Mouse (Mus musculus): Measurements from ENCODE around the gene Gnb2. TPM values are rescaled to one million over a fixed set of nuclear protein-coding genes. Genes with fewer than 3 reads are reported as not detected.
A peak's percentile ranks its signal among the peaks of the same experiment; 100 is the strongest.

The Gnb2 gene
- polyA plus RNA-seq, 1 experiment from 2014 or later = 460 TPM

DNA sequence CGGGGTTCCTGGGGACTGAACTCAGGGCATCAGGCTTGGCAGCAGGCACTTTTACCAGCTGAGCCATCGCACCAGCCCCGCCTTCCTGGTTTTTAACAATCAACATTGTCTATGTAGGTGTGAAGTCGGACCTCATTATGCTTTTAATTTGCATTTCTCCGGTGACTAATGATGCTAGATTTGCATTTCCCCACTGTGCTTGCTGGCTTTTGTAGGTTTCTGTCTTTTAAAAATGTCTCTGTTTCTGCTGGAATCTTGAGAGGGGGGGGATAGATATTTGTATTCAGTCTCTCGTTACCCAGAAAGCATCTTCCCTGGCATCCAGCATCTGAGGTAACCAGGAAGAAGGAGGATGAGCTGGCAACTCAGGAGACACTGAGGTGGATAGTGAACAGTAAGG lies 28.2 kb upstream of the Gnb2 start:
- H3K9me3 ChIP-seq = no peaks in the 10 kb centered on the region
- 73% methylated on average over 6 of the region's 6 CpGs for WGBS
- peaks cover 4% of the 10 kb centered on the region; the same call in 1 of the 2 replicates for H3K27me3 ChIP-seq (ENCODE audit: insufficient read depth, poor library complexity, severe bottlenecking)
- no peak overlapping the region for H3K4me3 ChIP-seq
- peaks cover 9% of the 10 kb centered on the region for H3K4me1 ChIP-seq (replicated peaks)
- no peak overlapping the region for H3K27ac ChIP-seq
- H3K36me3 ChIP-seq = no peaks in the 10 kb centered on the region
- no peak for DNase-seq (ENCODE audit: low spot score)

DNA sequence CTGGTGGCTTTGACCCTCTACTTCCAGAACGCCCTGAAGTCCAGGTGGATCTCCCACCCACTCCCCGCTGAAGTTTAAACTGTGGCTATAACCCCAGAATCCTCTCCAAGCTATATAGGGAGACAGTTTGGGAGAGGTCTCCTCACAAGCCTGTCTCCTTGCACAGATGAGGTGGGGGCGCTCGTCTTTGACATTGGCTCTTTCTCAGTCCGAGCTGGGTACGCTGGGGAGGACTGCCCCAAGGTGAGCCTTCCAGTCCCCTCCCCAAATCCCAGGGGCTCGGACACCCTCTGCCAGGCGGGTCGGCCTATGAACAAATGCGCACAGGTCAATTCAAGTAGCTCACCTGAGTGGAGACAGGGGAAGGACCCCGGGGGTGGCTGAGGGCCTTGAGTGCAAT lies 20.6 kb upstream of the Gnb2 start:
- Histone ChIP-seq H3K4me1 (replicated peaks) (peaks cover 14% of the 10 kb centered on the region; the same call in 1 of the 2 replicates), H3K27me3 (ENCODE audit: insufficient read depth, poor library complexity, severe bottlenecking) (peaks cover 23% of the 10 kb centered on the region), H3K36me3 (no peaks in the 10 kb centered on the region), H3K27ac (peak overlapping the region; percentile 72), H3K4me3 (peak overlapping the region; percentile 49), H3K9me3 (no peaks in the 10 kb centered on the region)
- DNase-seq (ENCODE audit: low spot score) = no peak
- 42% methylated on average over 11 of the region's 11 CpGs for WGBS

DNA sequence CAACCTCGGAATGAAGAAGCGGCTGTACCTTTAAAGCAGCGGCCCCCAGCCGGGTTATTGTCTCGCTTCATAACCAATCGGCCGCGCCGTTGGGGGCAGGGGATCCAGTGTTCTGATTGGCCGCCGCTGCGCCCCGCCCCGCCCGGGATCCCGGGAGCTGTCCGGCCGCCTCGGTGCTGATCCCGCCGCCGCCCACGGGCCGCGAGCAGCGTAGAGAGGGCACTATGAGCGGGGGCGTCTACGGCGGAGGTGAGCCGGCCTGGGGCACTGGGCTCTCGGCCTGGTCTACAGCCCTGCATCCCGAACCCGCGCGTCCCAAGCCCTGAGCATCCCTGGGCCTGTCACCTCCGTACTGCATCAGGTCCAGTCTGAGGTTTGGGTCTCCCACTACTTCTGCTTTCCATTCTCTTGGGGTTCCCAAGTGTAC lies 20.1 kb upstream of the Gnb2 start, which contains the start of gene Actl6b:
Gene Actl6b, plus strand, starts transcription at position 107 of the 427 bp plus-strand sequence.
- WGBS = under 1% methylated on average over 37 of the region's 37 CpGs
- peaks cover 19% of the 10 kb centered on the region for H3K27me3 ChIP-seq (ENCODE audit: insufficient read depth, poor library complexity, severe bottlenecking)
- peak; percentile 86 for DNase-seq (ENCODE audit: low spot score)

GRCm38 (mm10) chr5:137553000-137553399 lies 19.7 kb upstream of the Gnb2 start:
- H3K27ac ChIP-seq = 0 out of 2 replicates have a peak overlapping the region, but pooled peaks have one; percentile 72
- peaks cover 19% of the 10 kb centered on the region for H3K27me3 ChIP-seq (ENCODE audit: insufficient read depth, poor library complexity, severe bottlenecking)
- WGBS = 30% methylated on average over 6 of the region's 6 CpGs
- peak overlapping the region; percentile 49 for H3K4me3 ChIP-seq
- no peaks in the 10 kb centered on the region for H3K9me3 ChIP-seq
- DNase-seq (ENCODE audit: low spot score) = no peak
- H3K36me3 ChIP-seq = no peaks in the 10 kb centered on the region
- H3K4me1 ChIP-seq (replicated peaks) = peaks cover 14% of the 10 kb centered on the region; the same call in 1 of the 2 replicates

More for the DNA sequence above, 20.1 kb upstream of the Gnb2 start, which contains the start of gene Actl6b:
- Histone ChIP-seq H3K9me3 (no peaks in the 10 kb centered on the region), H3K4me3 (peak within 1 kb of the TSS; percentile 49), H3K27ac (peak within 1 kb of the TSS; percentile 72), H3K36me3 (no peaks in the 10 kb centered on the region), H3K4me1 (replicated peaks) (peaks cover 14% of the 10 kb centered on the region; the same call in 1 of the 2 replicates)

DNA sequence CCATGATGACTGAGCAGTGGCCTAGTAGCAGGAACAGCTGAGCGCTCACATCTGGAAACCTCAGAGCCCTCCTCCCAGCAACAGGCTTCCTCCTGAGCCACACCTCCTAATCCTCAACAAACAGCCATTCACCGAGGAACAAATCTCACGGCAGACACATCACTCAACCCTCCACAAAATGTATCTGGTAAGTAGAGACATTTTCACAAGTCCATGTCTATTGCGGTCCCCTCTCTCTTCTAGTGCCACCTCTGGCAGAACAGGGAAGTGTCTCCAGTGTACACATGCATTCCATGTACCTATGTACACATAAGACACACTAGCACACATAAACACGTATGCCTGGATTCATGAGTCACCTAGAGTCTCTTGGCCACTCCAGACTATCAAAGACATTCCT lies 17.8 kb upstream of the Gnb2 start:
- Histone ChIP-seq H3K27me3 (ENCODE audit: insufficient read depth, poor library complexity, severe bottlenecking) (peaks cover 19% of the 10 kb centered on the region), H3K27ac (no peak overlapping the region), H3K4me3 (no peak overlapping the region), H3K9me3 (no peaks in the 10 kb centered on the region), H3K4me1 (replicated peaks) (peaks cover 14% of the 10 kb centered on the region; the same call in 1 of the 2 replicates), H3K36me3 (no peaks in the 10 kb centered on the region)
- no peak for DNase-seq (ENCODE audit: low spot score)
- WGBS = 73% methylated on average over 5 of the region's 5 CpGs

DNA sequence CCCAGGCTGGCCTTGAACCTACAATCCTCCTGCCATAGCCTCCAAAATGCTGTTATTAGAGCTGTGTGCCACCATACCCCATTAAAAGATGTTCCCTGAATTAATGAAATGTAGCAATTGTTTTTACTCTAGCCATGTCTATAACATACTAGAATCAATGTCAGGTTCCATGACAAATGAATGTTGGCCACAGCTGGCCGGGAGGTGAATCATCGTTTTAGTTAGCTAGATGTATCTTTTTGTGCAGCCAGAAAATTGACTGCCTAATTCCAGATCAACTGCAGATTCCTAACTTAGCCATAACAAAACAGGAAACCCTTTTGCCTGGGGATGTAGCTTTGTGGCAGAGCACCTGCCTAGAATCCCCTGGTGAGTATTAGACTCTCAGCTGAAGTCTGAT lies 16.5 kb upstream of the Gnb2 start:
- Histone ChIP-seq H3K9me3 (no peaks in the 10 kb centered on the region), H3K27ac (no peak overlapping the region), H3K36me3 (no peaks in the 10 kb centered on the region), H3K27me3 (ENCODE audit: insufficient read depth, poor library complexity, severe bottlenecking) (peaks cover 13% of the 10 kb centered on the region), H3K4me1 (replicated peaks) (peaks cover 14% of the 10 kb centered on the region; the same call in 1 of the 2 replicates), H3K4me3 (no peak overlapping the region)
- WGBS = 94% methylated on average over 2 of the region's 2 CpGs
- DNase-seq (ENCODE audit: low spot score) = no peak

DNA sequence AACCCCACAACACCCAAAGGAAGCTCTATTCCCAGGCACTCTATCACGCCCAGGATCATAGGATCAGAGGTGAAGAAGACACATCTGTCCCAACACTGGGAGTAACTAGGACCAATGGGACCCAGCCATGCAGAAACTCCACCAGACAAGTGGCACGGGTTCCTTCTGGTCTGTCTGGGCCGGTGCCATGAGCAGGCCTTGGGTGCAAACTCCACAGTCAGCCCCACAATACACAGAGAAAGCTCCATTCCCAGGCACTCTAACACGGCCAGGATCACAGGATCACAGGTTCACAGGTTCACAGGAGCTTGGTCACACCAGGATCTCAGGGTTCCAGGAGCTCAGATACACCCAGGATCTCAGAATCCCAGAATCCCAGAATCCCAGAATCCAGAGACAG lies 12.3 kb upstream of the Gnb2 start:
- H3K9me3 ChIP-seq = no peaks in the 10 kb centered on the region
- DNase-seq (ENCODE audit: low spot score) = no peak
- H3K27me3 ChIP-seq (ENCODE audit: insufficient read depth, poor library complexity, severe bottlenecking) = no peaks in the 10 kb centered on the region
- no peaks in the 10 kb centered on the region for H3K36me3 ChIP-seq
- no peaks in the 10 kb centered on the region for H3K4me1 ChIP-seq (replicated peaks)
- no peak overlapping the region for H3K27ac ChIP-seq
- H3K4me3 ChIP-seq = no peak overlapping the region
- 80% methylated on average over 4 of the region's 4 CpGs for WGBS

DNA sequence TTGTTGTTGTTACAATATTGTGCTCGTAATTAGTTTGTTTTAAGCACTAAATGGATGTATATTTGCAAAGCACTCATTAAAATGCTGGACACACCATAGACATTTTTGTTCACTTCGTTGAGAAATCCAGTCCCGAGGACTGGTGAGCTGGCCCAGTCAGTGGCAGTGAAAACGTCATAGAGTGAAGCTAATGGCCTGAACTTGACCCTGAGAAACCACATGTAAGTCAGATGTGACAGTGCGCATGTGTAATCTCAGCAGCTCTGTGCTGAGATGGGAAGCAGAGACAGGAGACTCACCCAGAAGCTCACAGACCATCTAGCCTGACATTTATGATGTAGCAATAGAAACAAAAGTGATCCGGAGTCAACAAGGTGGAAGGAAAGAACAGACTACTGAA lies 11.6 kb upstream of the Gnb2 start:
- H3K36me3 ChIP-seq = no peaks in the 10 kb centered on the region
- H3K4me1 ChIP-seq (replicated peaks) = no peaks in the 10 kb centered on the region
- WGBS = 76% methylated on average over 6 of the region's 6 CpGs
- no peaks in the 10 kb centered on the region for H3K27me3 ChIP-seq (ENCODE audit: insufficient read depth, poor library complexity, severe bottlenecking)
- H3K4me3 ChIP-seq = no peak overlapping the region
- H3K27ac ChIP-seq = no peak overlapping the region
- H3K9me3 ChIP-seq = no peaks in the 10 kb centered on the region
- no peak for DNase-seq (ENCODE audit: low spot score)

DNA sequence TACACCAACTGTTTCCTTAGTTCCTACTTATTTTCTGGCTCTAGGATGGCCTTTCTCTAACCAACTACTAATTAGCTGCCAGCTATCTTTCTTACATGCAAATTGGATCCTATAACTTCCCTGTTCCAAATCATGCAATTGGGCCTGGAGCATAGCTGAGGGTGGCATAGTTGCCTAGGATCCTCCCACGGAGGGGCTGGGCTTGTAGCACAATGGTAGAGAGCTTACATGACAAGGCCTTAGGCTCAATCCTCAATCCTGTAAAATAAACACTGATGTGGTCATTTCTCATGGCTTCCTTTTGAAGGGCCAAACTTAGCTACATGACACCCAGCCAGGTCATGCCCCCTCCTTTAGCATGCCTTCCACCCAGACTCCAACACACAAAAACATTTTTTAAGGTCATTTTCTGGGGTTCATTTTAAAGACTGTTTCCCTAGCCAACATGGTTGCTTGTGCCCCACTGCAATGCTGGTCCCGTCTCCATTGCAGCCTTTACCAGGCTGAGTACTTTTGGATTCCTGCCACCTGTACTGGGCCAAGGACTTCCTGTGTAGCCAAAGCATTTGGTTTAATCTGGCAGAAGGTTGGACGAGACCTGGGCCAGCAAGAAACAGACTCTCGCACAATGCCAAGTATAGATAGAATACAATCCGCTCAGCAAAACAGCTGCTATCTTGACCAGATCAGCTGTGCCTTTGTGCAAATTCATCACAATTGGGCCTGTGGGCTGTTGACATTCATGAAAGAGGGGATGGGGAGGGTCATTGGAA lies 8.6 kb upstream of the Gnb2 start:
- WGBS = 79% methylated on average over 5 of the region's 5 CpGs
- H3K9me3 ChIP-seq = no peaks in the 10 kb centered on the region
- DNase-seq (ENCODE audit: low spot score) = no peak
- no peaks in the 10 kb centered on the region for H3K27me3 ChIP-seq (ENCODE audit: insufficient read depth, poor library complexity, severe bottlenecking)
- no peak overlapping the region for H3K27ac ChIP-seq
- H3K36me3 ChIP-seq = no peaks in the 10 kb centered on the region
- 0 out of 2 replicates have a peak, but pooled peaks cover 2% of the 10 kb centered on the region for H3K4me1 ChIP-seq (replicated peaks)
- H3K4me3 ChIP-seq = no peak overlapping the region

DNA sequence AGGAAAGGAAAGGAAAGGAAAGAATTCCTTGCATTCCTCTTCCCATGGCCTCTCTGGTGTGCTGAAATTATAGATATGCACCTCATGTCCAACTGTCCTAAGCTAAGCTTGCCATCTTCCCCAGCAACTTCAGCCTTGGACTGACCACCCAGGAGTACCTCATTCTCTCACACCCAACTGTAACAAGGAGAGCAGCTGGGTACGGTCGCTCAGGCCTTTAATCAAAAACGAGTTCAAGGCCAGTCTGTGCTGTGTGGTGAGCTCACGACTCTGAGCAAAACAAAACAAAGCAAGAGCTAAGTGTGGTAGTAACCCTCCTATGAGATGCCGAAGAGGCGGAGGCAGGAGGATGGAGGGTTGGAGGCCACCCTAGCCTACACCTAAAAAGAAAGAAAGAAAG lies 7.7 kb upstream of the Gnb2 start:
- 0 out of 2 replicates have a peak, but pooled peaks cover 2% of the 10 kb centered on the region for H3K4me1 ChIP-seq (replicated peaks)
- no peak for DNase-seq (ENCODE audit: low spot score)
- WGBS = 77% methylated on average over 6 of the region's 6 CpGs
- H3K9me3 ChIP-seq = no peaks in the 10 kb centered on the region
- H3K27ac ChIP-seq = no peak overlapping the region
- no peaks in the 10 kb centered on the region for H3K36me3 ChIP-seq
- H3K27me3 ChIP-seq (ENCODE audit: insufficient read depth, poor library complexity, severe bottlenecking) = no peaks in the 10 kb centered on the region
- H3K4me3 ChIP-seq = no peak overlapping the region

DNA sequence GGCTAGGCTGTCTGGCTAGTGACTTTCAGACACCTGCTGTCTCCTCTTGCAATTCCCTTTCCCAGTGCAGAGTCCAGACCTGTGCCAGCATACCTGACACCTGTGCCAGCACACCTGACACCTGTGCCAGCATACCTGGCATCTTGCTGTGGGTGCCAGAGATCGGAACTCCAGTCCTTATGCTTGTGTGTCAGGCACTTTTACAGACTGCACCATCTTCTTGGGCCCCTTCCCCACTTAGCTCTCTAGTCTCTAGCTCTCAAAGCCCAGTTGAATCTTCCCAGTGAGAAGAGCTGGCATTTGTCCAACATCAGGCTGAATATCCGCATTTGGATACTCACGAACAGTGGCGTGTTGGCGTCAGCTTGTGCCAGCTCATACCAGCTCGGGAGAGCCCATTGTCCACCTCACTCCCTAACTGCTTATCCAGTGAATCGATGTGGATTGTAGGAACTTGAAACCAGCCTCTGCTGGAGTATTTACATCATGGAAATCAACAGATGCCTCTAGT lies 6.0 kb upstream of the Gnb2 start:
- Histone ChIP-seq H3K27ac (no peak overlapping the region), H3K9me3 (no peaks in the 10 kb centered on the region), H3K4me3 (no peak overlapping the region), H3K27me3 (ENCODE audit: insufficient read depth, poor library complexity, severe bottlenecking) (no peaks in the 10 kb centered on the region), H3K4me1 (replicated peaks) (0 out of 2 replicates have a peak, but pooled peaks cover 2% of the 10 kb centered on the region), H3K36me3 (no peaks in the 10 kb centered on the region)
- no peak for DNase-seq (ENCODE audit: low spot score)
- WGBS = 82% methylated on average over 7 of the region's 7 CpGs

DNA sequence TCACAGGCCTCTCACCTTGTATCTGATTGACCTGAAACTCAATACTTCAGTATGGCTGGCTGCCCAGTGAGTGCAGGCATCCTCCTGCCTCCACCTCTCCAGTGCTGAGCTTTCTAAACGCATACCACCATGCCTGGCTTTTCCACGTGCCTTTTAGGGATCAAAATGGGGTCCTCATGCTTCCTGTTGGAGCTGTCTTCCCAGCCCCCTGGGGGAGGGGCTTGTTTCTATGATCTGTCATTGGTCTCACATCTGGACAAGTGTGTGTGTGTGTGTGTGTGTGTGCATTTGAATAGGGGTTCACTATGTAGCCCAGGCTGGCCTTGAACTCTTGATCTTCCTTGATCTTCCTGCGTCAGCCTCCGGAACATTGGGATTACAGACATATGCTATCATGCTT lies 4.2 kb upstream of the Gnb2 start:
- WGBS = 68% methylated on average over 4 of the region's 4 CpGs
- Histone ChIP-seq H3K9me3 (no peaks in the 10 kb centered on the region), H3K4me3 (no peak overlapping the region), H3K36me3 (no peaks in the 10 kb centered on the region), H3K27me3 (ENCODE audit: insufficient read depth, poor library complexity, severe bottlenecking) (no peaks in the 10 kb centered on the region), H3K4me1 (replicated peaks) (peaks cover 7% of the 10 kb centered on the region), H3K27ac (no peak overlapping the region)
- DNase-seq (ENCODE audit: low spot score) = no peak

DNA sequence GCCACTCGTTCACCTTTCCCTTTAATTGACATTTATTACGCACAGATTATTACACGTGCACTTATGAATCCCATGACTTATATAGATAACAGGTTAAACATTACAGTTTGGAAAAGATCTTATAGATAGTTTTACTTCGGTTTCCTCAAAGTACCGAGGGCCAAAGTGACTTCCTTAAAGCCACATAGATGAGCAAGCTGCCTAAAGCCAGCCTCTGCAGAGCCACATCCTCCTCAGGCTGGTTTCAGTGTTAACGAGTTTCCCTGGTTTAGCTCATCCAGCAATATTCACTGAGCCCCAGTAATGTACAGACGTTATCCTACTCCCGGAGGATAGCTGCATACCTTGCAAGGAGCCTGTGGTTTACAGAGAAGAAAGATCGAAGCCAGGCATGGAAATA lies 2.0 kb upstream of the Gnb2 start:
- Histone ChIP-seq H3K27me3 (ENCODE audit: insufficient read depth, poor library complexity, severe bottlenecking) (no peaks in the 10 kb centered on the region), H3K4me3 (no peak overlapping the region), H3K27ac (no peak overlapping the region), H3K36me3 (peaks cover 3% of the 10 kb centered on the region), H3K9me3 (no peaks in the 10 kb centered on the region), H3K4me1 (replicated peaks) (peaks cover 24% of the 10 kb centered on the region)
- no peak for DNase-seq (ENCODE audit: low spot score)
- 88% methylated on average over 9 of the region's 9 CpGs for WGBS

Data from hindbrain, embryonic 10.5 days (tissue).